Mouse (Mus musculus): ENCODE results near the gene Foxf1.

Foxf1 gene

GRCm38 (mm10) chr8:121089631-121090380 lies 5.6 kb downstream of the Foxf1 start:
- no peak for TF ChIP-seq GATA4 (IDR thresholded peaks at IDR 0.05; ENCODE audit: insufficient replicate concordance, low read length)

GRCm38 (mm10) chr8:121090716-121091115 lies 6.5 kb downstream of the Foxf1 start:
- no peak for TF ChIP-seq GATA4 (IDR thresholded peaks at IDR 0.05; ENCODE audit: insufficient replicate concordance, low read length)

- no peak for TF ChIP-seq GATA4 (IDR thresholded peaks at IDR 0.05; ENCODE audit: insufficient replicate concordance, low read length)
Observed at GRCm38 (mm10) chr8:121092141-121092540, 8.0 kb downstream of the Foxf1 start.

GRCm38 (mm10) chr8:121092627-121093026 lies 8.4 kb downstream of the Foxf1 start:
- no peak for TF ChIP-seq GATA4 (IDR thresholded peaks at IDR 0.05; ENCODE audit: insufficient replicate concordance, low read length)

- no peak for TF ChIP-seq GATA4 (IDR thresholded peaks at IDR 0.05; ENCODE audit: insufficient replicate concordance, low read length)
Observed at GRCm38 (mm10) chr8:121093496-121093895, 9.3 kb downstream of the Foxf1 start.

GRCm38 (mm10) chr8:121104049-121104818 lies 20.0 kb downstream of the Foxf1 start:
- no peak for TF ChIP-seq GATA4 (IDR thresholded peaks at IDR 0.05; ENCODE audit: insufficient replicate concordance, low read length)

GRCm38 (mm10) chr8:121107668-121108656 lies 23.8 kb downstream of the Foxf1 start, which contains the start of gene Mthfsd:
Gene Mthfsd, minus strand, starts transcription at chr8:121108392.
- TF ChIP-seq GATA4 (IDR thresholded peaks at IDR 0.05; ENCODE audit: insufficient replicate concordance, low read length): peak; percentile 13; the same call in 1 of the 2 replicates

- TF ChIP-seq GATA4 (IDR thresholded peaks at IDR 0.05; ENCODE audit: insufficient replicate concordance, low read length): no peak
Observed at GRCm38 (mm10) chr8:121108657-121109056, 24.5 kb downstream of the Foxf1 start.

GRCm38 (mm10) chr8:121111145-121111907 lies 27.1 kb downstream of the Foxf1 start:
- no peak for TF ChIP-seq GATA4 (IDR thresholded peaks at IDR 0.05; ENCODE audit: insufficient replicate concordance, low read length)

- no peak for TF ChIP-seq GATA4 (IDR thresholded peaks at IDR 0.05; ENCODE audit: insufficient replicate concordance, low read length)
Observed at GRCm38 (mm10) chr8:121113261-121113660, 29.1 kb downstream of the Foxf1 start.

GRCm38 (mm10) chr8:121115136-121115535 lies 30.9 kb downstream of the Foxf1 start:
- TF ChIP-seq GATA4 (IDR thresholded peaks at IDR 0.05; ENCODE audit: insufficient replicate concordance, low read length): no peak

GRCm38 (mm10) chr8:121115948-121116347 lies 31.8 kb downstream of the Foxf1 start, which contains the start of gene Foxc2:
Gene Foxc2, plus strand, starts transcription at chr8:121116171.
- no peak for TF ChIP-seq GATA4 (IDR thresholded peaks at IDR 0.05; ENCODE audit: insufficient replicate concordance, low read length)

GRCm38 (mm10) chr8:121116591-121117185 lies 32.5 kb downstream of the Foxf1 start:
- TF ChIP-seq GATA4 (IDR thresholded peaks at IDR 0.05; ENCODE audit: insufficient replicate concordance, low read length): no peak

- TF ChIP-seq GATA4 (IDR thresholded peaks at IDR 0.05; ENCODE audit: insufficient replicate concordance, low read length): no peak
Observed at GRCm38 (mm10) chr8:121117186-121117651, 33.0 kb downstream of the Foxf1 start.

All from liver, adult (tissue).